Mouse (Mus musculus) MEL (cell line): ENCODE results near the gene Olfr1507.
A peak's percentile ranks its signal among the peaks of the same experiment; 100 is the strongest.

ENCODE experiments used
- EP300 ChIP-seq, 2 experiments: IDR thresholded peaks; 2 replicates each; pipeline ENCODE4 v1.6.1; 2011; ENCODE audit warnings: improper control_type of control experiment in 2 of 2, low read length in 2 of 2, low read depth in 1 of 2, mild to moderate bottlenecking in 1 of 2
- MAX ChIP-seq: IDR thresholded peaks from 2 replicates; pipeline ENCODE4 v1.6.1; 2011; ENCODE audit warnings: low read length, improper control_type of control experiment
- MEF2A ChIP-seq: IDR thresholded peaks from 2 replicates; pipeline ENCODE4 v1.6.1; 2014; ENCODE audit warnings: low read depth, mild to moderate bottlenecking, inconsistent platforms, low read length, improper control_type of control experiment; ENCODE audit not compliant: poor library complexity, insufficient replicate concordance, severe bottlenecking; ENCODE audit errors: extremely low read depth
- UBTF ChIP-seq: IDR thresholded peaks from 2 replicates; pipeline ENCODE4 v1.6.1; 2012; ENCODE audit warnings: low read depth, mild to moderate bottlenecking, inconsistent platforms, low read length, improper control_type of control experiment, moderate library complexity, borderline replicate concordance; ENCODE audit not compliant: insufficient read depth

DNA sequence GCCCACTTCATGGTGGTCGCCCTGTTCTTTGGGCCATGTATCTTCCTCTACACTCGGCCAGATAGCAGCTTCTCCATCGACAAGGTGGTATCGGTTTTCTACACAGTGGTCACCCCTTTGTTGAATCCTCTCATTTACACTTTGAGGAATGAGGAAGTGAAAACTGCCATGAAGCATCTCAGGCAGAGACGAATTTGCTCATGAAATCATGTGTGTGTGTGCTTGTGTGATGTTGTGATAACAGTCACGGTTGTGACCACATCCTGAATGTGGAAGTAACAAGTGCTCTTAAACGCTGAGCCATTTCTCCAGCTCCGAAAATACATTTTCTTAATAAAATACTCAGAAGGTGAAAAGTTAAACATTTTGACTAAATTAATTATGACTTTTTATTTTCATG is 44.4 kb downstream of the Olfr1507 start:
- TF ChIP-seq EP300 (IDR thresholded peaks at IDR 0.05; ENCODE audit: low read depth in 1 of 2, low read length in 2 of 2) (peak; percentile 94 to 95), UBTF (no peak), MEF2A (no peak), MAX (no peak)
